Mouse (Mus musculus) embryo, embryonic 9.5 days (tissue): ENCODE measurements around the gene Rpl29.
A peak's percentile ranks its signal among the peaks of the same experiment; 100 is the strongest.

Source experiments
- DNase-seq: peaks from one replicate; pipeline ENCODE4 v3.0.0-alpha.2; 2017; ENCODE audit errors: extremely low spot score

The Rpl29 gene

DNA sequence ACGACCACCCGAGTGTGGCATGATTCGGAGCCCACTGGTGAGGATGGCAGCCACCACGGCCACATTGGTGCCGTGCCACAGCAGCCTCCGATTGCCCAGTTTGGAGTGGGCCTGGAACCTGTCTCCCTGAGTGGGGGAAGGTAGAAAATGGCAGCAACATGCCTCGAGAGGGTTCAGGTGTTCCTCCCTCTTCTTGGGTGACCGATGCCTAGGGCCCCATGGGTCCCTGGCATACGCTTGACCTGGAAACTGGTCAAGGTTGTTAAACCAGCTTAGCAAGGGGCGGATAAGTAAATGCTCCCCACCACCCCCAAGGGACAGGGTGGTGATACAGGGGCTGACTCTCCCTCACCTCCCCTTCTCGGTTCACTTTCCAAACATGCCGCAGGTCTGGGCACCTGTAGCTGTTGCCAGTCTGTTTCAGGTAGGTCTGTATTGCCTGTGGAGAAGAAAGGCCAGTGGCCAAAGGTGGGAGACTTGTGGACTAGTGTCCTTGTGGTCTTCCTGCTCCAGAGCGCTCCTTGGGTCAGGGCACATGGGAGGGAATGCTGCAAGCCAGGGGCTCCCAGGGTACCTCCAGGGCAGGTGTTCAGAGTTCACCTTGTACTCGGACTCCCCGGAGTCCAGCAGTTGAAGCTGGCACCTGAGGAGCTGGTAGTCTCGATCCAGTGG is 44.0 kb downstream of the Rpl29 start:
- DNase-seq = no peak

DNA sequence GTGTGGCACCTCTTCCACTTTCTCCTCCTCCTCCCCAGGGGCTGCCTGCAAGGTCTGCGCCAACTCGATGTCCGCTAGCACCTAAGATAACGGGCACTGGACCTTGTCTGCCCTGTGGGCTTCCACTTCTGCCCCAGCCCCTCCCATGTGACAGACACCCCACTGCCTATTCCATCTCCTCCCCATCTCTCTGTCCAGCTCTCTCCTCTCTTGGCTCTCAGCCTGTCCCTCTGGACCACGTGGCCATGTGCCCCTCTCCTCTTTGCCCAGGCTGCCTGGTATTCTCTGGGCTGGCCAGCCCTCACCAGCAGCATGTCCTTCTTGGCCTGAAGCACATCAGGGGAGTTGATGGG is 44.5 kb downstream of the Rpl29 start:
- no peak for DNase-seq

DNA sequence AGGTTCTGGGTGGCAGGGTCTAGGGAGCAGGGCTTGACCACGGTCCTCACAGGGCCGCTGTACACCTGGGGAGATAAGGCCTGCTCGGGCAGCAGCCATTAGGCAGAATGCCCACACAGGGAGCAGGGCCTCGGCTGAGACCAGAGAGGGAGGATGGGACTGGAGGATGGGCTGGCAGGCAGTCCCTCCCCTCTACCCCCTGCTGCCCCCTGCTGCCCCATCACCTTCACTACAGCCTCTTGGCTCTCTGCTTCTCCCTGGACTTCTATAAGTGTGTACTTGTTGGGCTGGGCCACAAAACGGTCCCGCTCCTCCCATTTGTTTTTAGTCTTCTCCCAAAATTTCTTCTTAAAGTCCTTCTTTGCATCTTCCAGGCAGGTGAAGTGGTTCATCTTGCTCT is 45.2 kb downstream of the Rpl29 start:
- DNase-seq = peak; percentile 85

DNA sequence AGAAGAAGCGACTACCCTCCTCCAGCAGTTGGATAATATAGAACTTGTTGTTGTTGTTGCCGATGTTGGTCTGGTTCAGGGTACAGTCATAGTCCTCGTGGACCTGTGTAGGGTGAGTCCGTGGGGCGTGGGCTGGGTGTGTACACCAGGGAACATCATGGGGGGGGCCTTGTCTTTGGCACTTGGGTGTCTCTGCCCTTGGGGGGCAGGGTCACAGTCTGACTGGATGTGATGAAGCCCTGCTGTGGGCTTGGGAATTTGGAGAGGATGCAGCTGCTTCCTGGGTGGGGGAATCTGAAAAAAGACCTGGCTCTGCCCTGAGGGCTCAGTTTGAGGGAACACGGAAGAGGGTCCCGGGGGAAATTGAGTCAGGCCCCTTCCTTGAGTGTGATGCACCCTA is 45.8 kb downstream of the Rpl29 start:
- DNase-seq = no peak

DNA sequence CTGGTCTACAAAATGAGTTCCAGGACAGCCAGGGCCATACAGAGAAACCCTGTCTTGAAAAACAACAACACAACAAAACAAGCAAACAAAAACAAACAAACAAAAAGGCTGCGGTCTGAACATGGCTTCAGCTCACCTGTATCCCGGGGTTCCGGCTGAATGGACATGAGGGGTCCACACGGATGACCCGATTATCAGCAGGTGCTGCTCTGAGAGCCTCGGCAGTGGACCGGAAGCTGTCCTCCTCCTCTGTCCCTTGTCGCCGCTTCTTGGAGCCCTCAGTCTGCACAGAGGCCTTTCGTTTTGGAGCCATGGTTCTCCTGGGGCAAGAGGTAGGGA is 46.4 kb downstream of the Rpl29 start, which contains the start of gene Rrp9:
TSS of gene Rrp9 (plus strand) at position 301 of the 339 bp plus-strand sequence.
- no peak for DNase-seq

DNA sequence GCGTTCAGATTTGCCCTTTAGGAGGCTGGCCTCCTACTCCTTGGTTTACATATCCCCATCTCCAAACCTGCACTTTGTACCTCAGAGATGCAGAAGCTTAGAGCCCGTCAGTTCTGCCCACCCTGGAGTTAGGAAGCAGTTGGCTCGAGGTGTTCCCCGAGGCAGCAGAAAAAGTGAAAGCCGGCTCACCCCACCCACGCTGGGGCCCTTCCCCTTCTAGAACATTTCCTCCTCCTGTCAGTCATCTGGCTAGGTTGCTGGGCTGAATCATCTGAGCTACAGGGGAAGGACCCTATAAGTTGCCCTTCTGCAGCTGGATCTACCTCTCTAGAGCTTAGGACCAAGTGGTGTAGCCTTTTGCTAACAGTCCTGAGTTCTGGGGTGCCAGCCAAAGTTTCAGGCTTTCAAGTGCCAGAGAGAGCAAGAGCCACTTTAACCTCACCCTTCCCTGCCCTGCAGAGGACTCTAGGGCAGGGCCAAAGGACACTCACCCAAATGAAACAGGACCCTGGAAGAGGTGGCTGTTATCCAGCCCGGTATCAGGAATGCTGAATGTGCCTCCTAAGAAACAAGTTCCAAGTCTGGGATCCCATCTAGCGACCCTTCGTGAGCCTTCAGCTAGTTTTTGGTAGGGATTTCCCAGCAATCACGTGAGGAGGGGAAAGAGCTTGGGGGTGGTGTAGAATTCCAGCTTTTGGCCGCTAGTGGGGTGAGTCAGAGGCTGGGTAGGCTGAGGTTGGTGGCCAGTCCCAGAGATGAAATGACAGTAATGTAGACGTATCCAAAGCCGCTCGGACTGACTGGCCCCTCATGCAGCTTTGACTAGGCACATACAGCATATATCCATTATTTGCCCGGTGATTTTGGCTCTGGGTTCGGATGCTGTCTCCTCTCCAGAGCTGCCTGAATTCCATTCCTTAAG is 47.0 kb downstream of the Rpl29 start:
- DNase-seq = no peak

DNA sequence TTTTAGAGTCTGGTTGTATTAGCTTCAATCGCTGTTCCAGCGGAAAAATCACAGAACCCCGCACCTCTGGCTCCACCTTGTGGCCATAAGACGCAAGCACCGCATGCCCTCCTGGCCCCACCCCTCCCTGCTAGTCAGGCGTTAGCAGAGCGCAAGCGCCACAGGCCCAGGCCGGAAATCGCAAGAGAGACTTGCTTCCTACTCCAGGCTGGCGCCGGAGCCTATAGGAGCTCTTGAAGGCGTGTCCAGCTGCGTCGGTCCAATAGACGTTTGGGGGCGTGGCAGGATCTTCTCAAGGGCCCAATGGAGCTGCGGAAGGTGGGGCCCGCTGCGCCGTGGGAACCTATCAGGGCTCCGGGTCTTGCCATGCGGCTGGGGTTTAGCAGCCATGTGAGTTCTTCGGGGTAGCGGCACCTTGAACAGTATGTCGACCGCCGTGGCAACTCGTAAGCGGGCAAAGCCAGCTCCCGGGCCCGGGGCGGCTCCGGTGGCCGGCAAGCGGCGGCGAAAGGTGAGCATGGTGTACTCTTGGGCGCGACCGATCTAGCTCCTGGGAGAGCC is 47.8 kb downstream of the Rpl29 start, which contains the start of gene Parp3:
TSS of gene Parp3 (minus strand) at position 26 of the 561 bp plus-strand sequence.
- DNase-seq = peak; percentile 97

DNA sequence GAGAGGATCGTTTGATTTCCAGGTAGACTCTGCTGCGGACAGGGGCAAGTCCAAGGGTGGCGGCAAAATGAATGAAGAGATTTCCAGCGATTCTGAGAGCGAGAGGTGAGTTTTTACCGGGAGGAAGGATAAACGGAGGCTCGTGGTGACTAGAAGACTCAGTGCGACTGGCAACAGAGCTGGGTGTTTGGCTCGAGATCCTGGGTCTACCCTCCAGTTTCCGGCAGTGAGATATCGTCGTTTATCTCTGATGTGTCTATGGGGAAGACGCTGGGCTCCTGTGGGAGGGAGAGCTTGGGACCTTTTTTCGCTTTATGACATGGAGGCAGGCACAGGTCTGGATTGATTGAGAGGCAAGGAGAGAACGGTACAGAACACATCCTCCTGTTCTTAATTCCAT is 48.4 kb downstream of the Rpl29 start:
- DNase-seq = no peak

DNA sequence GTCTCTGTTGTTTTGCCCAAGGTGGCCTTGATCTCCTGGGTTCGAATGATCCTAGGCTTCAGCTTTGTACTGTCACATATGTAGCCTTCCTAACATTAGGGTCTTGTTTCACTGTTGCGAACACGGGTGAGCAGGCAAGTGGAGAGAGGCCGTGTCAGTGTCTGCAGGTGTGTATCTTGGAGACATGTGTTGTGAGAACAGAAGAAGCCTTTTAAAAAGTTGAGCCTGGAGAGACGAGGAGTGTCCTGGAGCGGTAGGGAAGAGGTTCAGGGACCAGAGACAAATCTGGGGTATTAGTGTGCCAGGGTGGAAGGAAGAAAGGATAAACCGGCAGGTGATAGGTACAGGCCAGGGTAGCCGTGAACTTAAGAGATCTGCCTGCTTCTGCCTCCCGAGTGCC is 48.8 kb downstream of the Rpl29 start:
- DNase-seq = no peak

DNA sequence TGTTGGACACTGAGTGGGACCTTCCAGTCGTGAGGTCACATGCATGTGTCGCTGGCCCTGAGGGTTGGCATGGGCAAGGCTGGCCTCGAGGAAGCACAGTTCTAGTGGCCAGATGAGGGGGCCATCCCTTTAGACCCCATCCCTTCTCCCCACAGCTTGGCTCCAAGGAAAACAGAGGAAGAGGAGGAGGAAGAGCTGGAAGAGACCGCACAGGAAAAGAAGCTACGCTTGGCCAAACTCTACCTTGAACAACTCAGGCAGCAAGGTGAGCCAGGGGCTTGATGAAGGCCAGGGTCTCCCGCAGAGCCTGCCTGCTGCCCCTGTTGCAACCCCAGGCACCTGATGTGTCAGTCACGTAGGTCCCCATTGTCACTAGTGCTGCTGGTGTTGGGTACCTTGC is 51.3 kb downstream of the Rpl29 start:
- no peak for DNase-seq

DNA sequence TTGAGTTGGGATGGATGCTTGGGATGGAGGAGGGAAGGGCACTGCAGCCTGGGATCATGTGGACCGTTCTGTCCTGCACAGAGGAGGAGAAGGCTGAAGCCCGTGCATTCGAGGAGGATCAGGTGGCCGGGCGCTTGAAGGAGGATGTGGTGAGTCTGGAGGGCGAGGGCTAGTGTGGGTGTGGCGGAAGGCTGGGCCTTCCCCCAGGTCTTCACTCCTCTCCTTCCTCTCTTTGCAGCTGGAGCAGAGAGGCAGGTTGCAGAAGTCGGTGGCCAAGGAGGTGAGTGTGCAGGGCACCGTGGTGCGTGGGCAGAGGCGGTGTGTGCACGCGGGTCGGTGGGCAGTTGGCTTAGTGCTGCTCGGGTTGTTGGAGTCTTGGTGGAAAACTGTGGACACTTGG is 51.8 kb downstream of the Rpl29 start:
- no peak for DNase-seq
